Mouse (Mus musculus) small intestine, adult 2 months (tissue): ENCODE results near the gene Lpp. TPM values are rescaled to one million over a fixed set of nuclear protein-coding genes. Genes with fewer than 3 reads are reported as not detected.

Experiments
- H3K27ac ChIP-seq: fragments of 200-500 bp; 2 replicates; pipeline ENCODE4 v1.5.1; 2012; ENCODE audit warnings: low read depth, low read length, control low read depth, inconsistent platforms; ENCODE audit not compliant: insufficient read depth
- H3K27me3 ChIP-seq: fragments of 200-500 bp; 2 replicates; pipeline ENCODE4 v1.6.1; 2012; ENCODE audit warnings: mild to moderate bottlenecking, moderate library complexity, low read length, inconsistent platforms; ENCODE audit not compliant: control insufficient read depth, insufficient read depth
- H3K36me3 ChIP-seq: fragments of 200-500 bp; 2 replicates; pipeline ENCODE4 v1.6.1; 2012; ENCODE audit warnings: mild to moderate bottlenecking, low read length, control low read depth, inconsistent platforms; ENCODE audit not compliant: control insufficient read depth, insufficient read depth
- H3K4me1 ChIP-seq: fragments of 200-500 bp; 2 replicates; pipeline ENCODE4 v1.6.1; 2012; ENCODE audit warnings: low read length, inconsistent platforms, mixed read lengths; ENCODE audit not compliant: control insufficient read depth, insufficient read depth, insufficient read length
- H3K4me3 ChIP-seq: fragments of 200-500 bp; 2 replicates; pipeline ENCODE4 v1.5.1; 2012; ENCODE audit warnings: low read depth, mild to moderate bottlenecking, control low read depth, inconsistent platforms, low read length, moderate library complexity
- CTCF ChIP-seq: fragments of 200-500 bp; IDR thresholded peaks from 2 replicates; pipeline ENCODE4 v1.5.1; 2012; ENCODE audit warnings: low read depth, mild to moderate bottlenecking, control low read depth, inconsistent platforms, low read length, moderate library complexity, mixed read lengths; ENCODE audit not compliant: insufficient replicate concordance, insufficient read length; ENCODE audit errors: extremely low read depth
- POLR2A ChIP-seq: fragments of 200-500 bp; IDR thresholded peaks from 2 replicates; pipeline ENCODE4 v1.6.1; 2012; ENCODE audit warnings: low read depth, mild to moderate bottlenecking, control low read depth, inconsistent platforms, low read length, moderate library complexity
- WGBS: fragments of 180-500 bp; shearing (Covaris S2); methylation state at CpG from one replicate; pipeline ENCODE4 v1.1.7; 2018; 5-methylcytosine and 5-hydroxymethylcytosine counted together
- polyA plus RNA-seq: library from polyadenylated mRNA; depleted of rRNA; stranded (reverse); fragments of >200 nt; gene quantifications from 2 replicates; pipeline ENCODE4 v1.2.3, GENCODE M21; 2012

Lpp gene
- polyA plus RNA-seq, 1 experiment, result 23.6 TPM

GRCm38 (mm10) chr16:24901139-24901859 lies 508.0 kb downstream of the Lpp start:
- no peak for TF ChIP-seq POLR2A
- no peak for TF ChIP-seq CTCF
- WGBS, result 33% methylated on average over 6 of the region's 6 CpGs
- no peak overlapping the region for H3K4me3 ChIP-seq

GRCm38 (mm10) chr16:24902111-24902510 lies 508.8 kb downstream of the Lpp start:
- Histone ChIP-seq H3K4me3 (no peak overlapping the region), H3K36me3 (no peaks in the 10 kb centered on the region), H3K27me3 (no peaks in the 10 kb centered on the region), H3K4me1 (peaks cover 11% of the 10 kb centered on the region; the same call in 1 of the 2 replicates), H3K27ac (peak overlapping the region; percentile 40; the same call in 1 of the 2 replicates)
- 27% methylated on average over 1 of the region's 1 CpGs for WGBS
- TF ChIP-seq POLR2A (no peak), CTCF (no peak)

More at GRCm38 (mm10) chr16:24901139-24901859, 508.0 kb downstream of the Lpp start:
- Histone ChIP-seq H3K4me1 (peaks cover 11% of the 10 kb centered on the region; the same call in 1 of the 2 replicates), H3K27me3 (no peaks in the 10 kb centered on the region), H3K27ac (no peak overlapping the region), H3K36me3 (no peaks in the 10 kb centered on the region)

GRCm38 (mm10) chr16:24908926-24909325 lies 515.6 kb downstream of the Lpp start:
- Histone ChIP-seq H3K36me3 (no peaks in the 10 kb centered on the region), H3K4me3 (no peak overlapping the region), H3K4me1 (peaks cover 4% of the 10 kb centered on the region; the same call in 1 of the 2 replicates), H3K27me3 (no peaks in the 10 kb centered on the region), H3K27ac (no peak overlapping the region)
- TF ChIP-seq CTCF, result no peak
- no peak for TF ChIP-seq POLR2A
- WGBS, result 93% methylated on average over 1 of the region's 1 CpGs

GRCm38 (mm10) chr16:24910321-24910720 lies 517.0 kb downstream of the Lpp start:
- no peaks in the 10 kb centered on the region for H3K36me3 ChIP-seq
- H3K4me1 ChIP-seq, result peaks cover 4% of the 10 kb centered on the region; the same call in 1 of the 2 replicates
- H3K27ac ChIP-seq, result no peak overlapping the region
- no peak overlapping the region for H3K4me3 ChIP-seq
- no peak for TF ChIP-seq CTCF
- TF ChIP-seq POLR2A, result no peak
- 77% methylated on average over 6 of the region's 6 CpGs for WGBS
- H3K27me3 ChIP-seq, result no peaks in the 10 kb centered on the region

GRCm38 (mm10) chr16:24910834-24911233 lies 517.5 kb downstream of the Lpp start:
- H3K4me1 ChIP-seq, result peaks cover 4% of the 10 kb centered on the region; the same call in 1 of the 2 replicates
- TF ChIP-seq CTCF (no peak), POLR2A (no peak)
- no peaks in the 10 kb centered on the region for H3K36me3 ChIP-seq
- no peak overlapping the region for H3K4me3 ChIP-seq
- 63% methylated on average over 3 of the region's 3 CpGs for WGBS
- no peak overlapping the region for H3K27ac ChIP-seq
- H3K27me3 ChIP-seq, result no peaks in the 10 kb centered on the region

- Histone ChIP-seq H3K27me3 (no peaks in the 10 kb centered on the region), H3K36me3 (no peaks in the 10 kb centered on the region), H3K27ac (no peak overlapping the region), H3K4me1 (peaks cover 4% of the 10 kb centered on the region; the same call in 1 of the 2 replicates), H3K4me3 (no peak overlapping the region)
- 90% methylated on average over 1 of the region's 1 CpGs for WGBS
- TF ChIP-seq POLR2A, result no peak
- no peak for TF ChIP-seq CTCF
Measured at GRCm38 (mm10) chr16:24912381-24912780, 519.1 kb downstream of the Lpp start.

- WGBS, result 79% methylated on average over 3 of the region's 3 CpGs
- H3K27ac ChIP-seq, result no peak overlapping the region
- H3K27me3 ChIP-seq, result no peaks in the 10 kb centered on the region
- no peaks in the 10 kb centered on the region for H3K36me3 ChIP-seq
- no peak for TF ChIP-seq CTCF
- no peak for TF ChIP-seq POLR2A
- H3K4me1 ChIP-seq, result peaks cover 4% of the 10 kb centered on the region; the same call in 1 of the 2 replicates
- no peak overlapping the region for H3K4me3 ChIP-seq
Measured at GRCm38 (mm10) chr16:24913021-24913420, 519.7 kb downstream of the Lpp start.
